Mouse (Mus musculus): ENCODE results near the gene Ephb2. TPM values are rescaled to one million over a fixed set of nuclear protein-coding genes. Genes with fewer than 3 reads are reported as not detected.
A peak's percentile ranks its signal among the peaks of the same experiment; 100 is the strongest.

Gene Ephb2
- polyA plus RNA-seq, 1 experiment from 2014 or later: 21.5 TPM

GRCm38 (mm10) chr4:136697325-136697724 is 138.5 kb downstream of the Ephb2 start:
- 86% methylated on average over 6 of the region's 6 CpGs for WGBS
- Histone ChIP-seq H3K27me3 (ENCODE audit: insufficient read depth, poor library complexity, severe bottlenecking) (no peaks in the 10 kb centered on the region), H3K4me1 (replicated peaks) (peaks cover 52% of the 10 kb centered on the region), H3K27ac (peak overlapping the region; percentile 57), H3K9me3 (0 out of 2 replicates have a peak, but pooled peaks cover 3% of the 10 kb centered on the region), H3K36me3 (peaks cover 38% of the 10 kb centered on the region), H3K4me3 (no peak overlapping the region)
- no peak for DNase-seq (ENCODE audit: low spot score)

- H3K27ac ChIP-seq: 0 out of 2 replicates have a peak overlapping the region, but pooled peaks have one; percentile 17
- 24% methylated on average over 5 of the region's 5 CpGs for WGBS
Measured at GRCm38 (mm10) chr4:136696381-136696925, 139.3 kb downstream of the Ephb2 start.

GRCm38 (mm10) chr4:136695696-136696095 is 140.1 kb downstream of the Ephb2 start:
- Histone ChIP-seq H3K27ac (0 out of 2 replicates have a peak overlapping the region, but pooled peaks have one; percentile 17), H3K36me3 (peaks cover 55% of the 10 kb centered on the region), H3K4me1 (replicated peaks) (peaks cover 36% of the 10 kb centered on the region), H3K4me3 (no peak overlapping the region), H3K27me3 (ENCODE audit: insufficient read depth, poor library complexity, severe bottlenecking) (no peaks in the 10 kb centered on the region), H3K9me3 (0 out of 2 replicates have a peak, but pooled peaks cover 3% of the 10 kb centered on the region)
- 94% methylated on average over 9 of the region's 9 CpGs for WGBS
- DNase-seq (ENCODE audit: low spot score): no peak

More at GRCm38 (mm10) chr4:136696381-136696925, 139.3 kb downstream of the Ephb2 start:
- peak; percentile 75 for DNase-seq (ENCODE audit: low spot score)
- peaks cover 43% of the 10 kb centered on the region for H3K4me1 ChIP-seq (replicated peaks)
- no peaks in the 10 kb centered on the region for H3K27me3 ChIP-seq (ENCODE audit: insufficient read depth, poor library complexity, severe bottlenecking)
- H3K36me3 ChIP-seq: peaks cover 47% of the 10 kb centered on the region
- H3K9me3 ChIP-seq: 0 out of 2 replicates have a peak, but pooled peaks cover 3% of the 10 kb centered on the region
- H3K4me3 ChIP-seq: no peak overlapping the region

GRCm38 (mm10) chr4:136690034-136690433 is 145.8 kb downstream of the Ephb2 start:
- Histone ChIP-seq H3K27ac (no peak overlapping the region), H3K27me3 (ENCODE audit: insufficient read depth, poor library complexity, severe bottlenecking) (no peaks in the 10 kb centered on the region), H3K36me3 (peaks cover 95% of the 10 kb centered on the region), H3K9me3 (0 out of 2 replicates have a peak, but pooled peaks cover 3% of the 10 kb centered on the region), H3K4me1 (replicated peaks) (peaks cover 30% of the 10 kb centered on the region), H3K4me3 (no peak overlapping the region)
- 85% methylated on average over 12 of the region's 12 CpGs for WGBS
- DNase-seq (ENCODE audit: low spot score): no peak

- 67% methylated on average over 4 of the region's 4 CpGs for WGBS
- no peak overlapping the region for H3K27ac ChIP-seq
- H3K4me3 ChIP-seq: no peak overlapping the region
- peaks cover 49% of the 10 kb centered on the region for H3K4me1 ChIP-seq (replicated peaks)
- H3K9me3 ChIP-seq: 0 out of 2 replicates have a peak, but pooled peaks cover 3% of the 10 kb centered on the region
- DNase-seq (ENCODE audit: low spot score): no peak
- no peaks in the 10 kb centered on the region for H3K27me3 ChIP-seq (ENCODE audit: insufficient read depth, poor library complexity, severe bottlenecking)
- H3K36me3 ChIP-seq: peaks cover 93% of the 10 kb centered on the region
Measured at GRCm38 (mm10) chr4:136688113-136688512, 147.7 kb downstream of the Ephb2 start.

GRCm38 (mm10) chr4:136685431-136685869 is 150.3 kb downstream of the Ephb2 start:
- Histone ChIP-seq H3K4me3 (no peak overlapping the region), H3K9me3 (no peaks in the 10 kb centered on the region), H3K27ac (peak overlapping the region; percentile 54), H3K36me3 (peaks cover 93% of the 10 kb centered on the region), H3K4me1 (replicated peaks) (peaks cover 73% of the 10 kb centered on the region), H3K27me3 (ENCODE audit: insufficient read depth, poor library complexity, severe bottlenecking) (no peaks in the 10 kb centered on the region)
- 49% methylated on average over 10 of the region's 10 CpGs for WGBS
- peak; percentile 45 for DNase-seq (ENCODE audit: low spot score)

- H3K4me1 ChIP-seq (replicated peaks): peaks cover 83% of the 10 kb centered on the region
- DNase-seq (ENCODE audit: low spot score): no peak
Measured at GRCm38 (mm10) chr4:136684485-136684884, 151.3 kb downstream of the Ephb2 start.

GRCm38 (mm10) chr4:136680641-136681040 is 155.1 kb downstream of the Ephb2 start:
- Histone ChIP-seq H3K27me3 (ENCODE audit: insufficient read depth, poor library complexity, severe bottlenecking) (no peaks in the 10 kb centered on the region), H3K4me1 (replicated peaks) (peaks cover 70% of the 10 kb centered on the region), H3K36me3 (peaks cover 63% of the 10 kb centered on the region), H3K27ac (peak overlapping the region; percentile 60), H3K9me3 (no peaks in the 10 kb centered on the region), H3K4me3 (no peak overlapping the region)
- WGBS: 81% methylated on average over 14 of the region's 14 CpGs
- DNase-seq (ENCODE audit: low spot score): peak; percentile 38

More at GRCm38 (mm10) chr4:136684485-136684884, 151.3 kb downstream of the Ephb2 start:
- H3K9me3 ChIP-seq: no peaks in the 10 kb centered on the region
- H3K4me3 ChIP-seq: no peak overlapping the region
- peaks cover 92% of the 10 kb centered on the region for H3K36me3 ChIP-seq
- H3K27ac ChIP-seq: peak overlapping the region; percentile 54
- WGBS: 74% methylated on average over 6 of the region's 6 CpGs
- no peaks in the 10 kb centered on the region for H3K27me3 ChIP-seq (ENCODE audit: insufficient read depth, poor library complexity, severe bottlenecking)

GRCm38 (mm10) chr4:136679221-136679620 is 156.6 kb downstream of the Ephb2 start:
- 86% methylated on average over 8 of the region's 8 CpGs for WGBS
- no peak for DNase-seq (ENCODE audit: low spot score)
- Histone ChIP-seq H3K27ac (peak overlapping the region; percentile 50; the same call in 1 of the 2 replicates), H3K9me3 (no peaks in the 10 kb centered on the region), H3K36me3 (peaks cover 66% of the 10 kb centered on the region), H3K4me3 (no peak overlapping the region), H3K27me3 (ENCODE audit: insufficient read depth, poor library complexity, severe bottlenecking) (no peaks in the 10 kb centered on the region), H3K4me1 (replicated peaks) (peaks cover 55% of the 10 kb centered on the region)

GRCm38 (mm10) chr4:136678480-136678879 is 157.3 kb downstream of the Ephb2 start:
- Histone ChIP-seq H3K27ac (no peak overlapping the region), H3K4me1 (replicated peaks) (peaks cover 52% of the 10 kb centered on the region), H3K36me3 (peaks cover 66% of the 10 kb centered on the region), H3K9me3 (no peaks in the 10 kb centered on the region), H3K4me3 (no peak overlapping the region), H3K27me3 (ENCODE audit: insufficient read depth, poor library complexity, severe bottlenecking) (no peaks in the 10 kb centered on the region)
- DNase-seq (ENCODE audit: low spot score): peak; percentile 87
- 6% methylated on average over 3 of the region's 3 CpGs for WGBS

GRCm38 (mm10) chr4:136675439-136675838 is 160.3 kb downstream of the Ephb2 start:
- Histone ChIP-seq H3K4me1 (replicated peaks) (peaks cover 23% of the 10 kb centered on the region), H3K27ac (no peak overlapping the region), H3K9me3 (no peaks in the 10 kb centered on the region), H3K27me3 (ENCODE audit: insufficient read depth, poor library complexity, severe bottlenecking) (no peaks in the 10 kb centered on the region), H3K36me3 (peaks cover 66% of the 10 kb centered on the region), H3K4me3 (no peak overlapping the region)
- DNase-seq (ENCODE audit: low spot score): no peak
- 93% methylated on average over 9 of the region's 9 CpGs for WGBS

GRCm38 (mm10) chr4:136672335-136673090 is 163.3 kb downstream of the Ephb2 start:
- H3K27ac ChIP-seq: no peak overlapping the region
- H3K4me1 ChIP-seq (replicated peaks): peaks cover 7% of the 10 kb centered on the region
- WGBS: 91% methylated on average over 19 of the region's 19 CpGs
- no peak for DNase-seq (ENCODE audit: low spot score)
- H3K36me3 ChIP-seq: peaks cover 83% of the 10 kb centered on the region
- no peaks in the 10 kb centered on the region for H3K27me3 ChIP-seq (ENCODE audit: insufficient read depth, poor library complexity, severe bottlenecking)
- H3K4me3 ChIP-seq: no peak overlapping the region
- H3K9me3 ChIP-seq: no peaks in the 10 kb centered on the region

GRCm38 (mm10) chr4:136667757-136668156 is 168.0 kb downstream of the Ephb2 start:
- WGBS: 74% methylated on average over 10 of the region's 10 CpGs
- H3K27me3 ChIP-seq (ENCODE audit: insufficient read depth, poor library complexity, severe bottlenecking): no peaks in the 10 kb centered on the region
- DNase-seq (ENCODE audit: low spot score): no peak
- H3K36me3 ChIP-seq: peaks cover 90% of the 10 kb centered on the region
- H3K27ac ChIP-seq: no peak overlapping the region
- no peaks in the 10 kb centered on the region for H3K4me1 ChIP-seq (replicated peaks)
- H3K4me3 ChIP-seq: no peak overlapping the region
- H3K9me3 ChIP-seq: peaks cover 11% of the 10 kb centered on the region; the same call in 1 of the 2 replicates

Measured in hindbrain, embryonic 10.5 days (tissue).